Mouse (Mus musculus): ENCODE measurements at regions not wholly inside any gene's neighbourhood (a gene's known extent, or its start where the extent isn't known, plus 50 kb on each side); places are given as distances from the start of the nearest gene placed in this dataset.

GRCm38 (mm10) chr8:126652151-126652550 lies 58.4 kb upstream of the Irf2bp2 start:
- TF ChIP-seq CTCF (conservative IDR thresholded peaks at IDR 0.05; ENCODE audit: insufficient read depth, insufficient read length, low read depth, low read length) (no peak), POLR2A (IDR thresholded peaks at IDR 0.05; ENCODE audit: low read depth, low read length) (no peak)

Data from kidney, adult 2 months (tissue).